Mouse (Mus musculus): ENCODE measurements around the gene Kif6. TPM values are rescaled to one million over a fixed set of nuclear protein-coding genes. Genes with fewer than 3 reads are reported as not detected.

Gene Kif6
- polyA plus RNA-seq, 1 experiment from 2014 or later, result 0.92 TPM

DNA sequence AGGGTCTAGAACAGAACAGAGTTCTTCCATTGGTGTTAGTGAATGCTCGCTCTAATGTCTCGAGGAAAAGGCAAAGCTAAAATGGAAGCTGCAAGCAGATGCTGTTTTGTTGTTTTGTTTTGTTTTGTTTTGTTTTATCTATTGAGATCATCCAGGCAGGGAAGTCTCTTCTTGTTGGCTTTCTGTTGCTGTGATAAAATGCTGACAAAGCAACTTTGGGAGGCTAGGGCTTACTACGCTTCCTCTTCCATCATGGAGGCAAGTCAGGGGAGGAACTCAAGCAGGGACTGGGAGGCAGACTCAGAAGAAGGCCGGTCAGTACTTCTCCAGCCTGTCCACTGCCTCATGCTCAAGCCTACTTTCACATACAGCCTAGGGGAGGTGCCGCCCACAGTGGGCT, 31.3 kb downstream of the Kif6 start:
- Histone ChIP-seq H3K4me1 (replicated peaks; ENCODE audit: control insufficient read depth, insufficient read depth, low read length) (no peaks in the 10 kb centered on the region), H3K36me3 (ENCODE audit: control insufficient read depth, insufficient read depth, low read length) (no peaks in the 10 kb centered on the region), H3K27ac (ENCODE audit: low read depth, low read length) (no peak overlapping the region), H3K9me3 (ENCODE audit: control insufficient read depth, low read length) (no peaks in the 10 kb centered on the region; the same call in 1 of the 2 replicates), H3K27me3 (replicated peaks; ENCODE audit: control insufficient read depth, insufficient read depth, low read length) (no peaks in the 10 kb centered on the region), H3K4me3 (ENCODE audit: low read depth, low read length) (no peak overlapping the region), H3K9ac (ENCODE audit: low read depth, low read length) (no peak overlapping the region), H3K4me2 (no peak overlapping the region)
- WGBS, result 93% methylated on average over 5 of the region's 5 CpGs
- ATAC-seq (replicated peaks; ENCODE audit: low FRiP score), result no peak
- no peak for DNase-seq (ENCODE audit: low spot score)

DNA sequence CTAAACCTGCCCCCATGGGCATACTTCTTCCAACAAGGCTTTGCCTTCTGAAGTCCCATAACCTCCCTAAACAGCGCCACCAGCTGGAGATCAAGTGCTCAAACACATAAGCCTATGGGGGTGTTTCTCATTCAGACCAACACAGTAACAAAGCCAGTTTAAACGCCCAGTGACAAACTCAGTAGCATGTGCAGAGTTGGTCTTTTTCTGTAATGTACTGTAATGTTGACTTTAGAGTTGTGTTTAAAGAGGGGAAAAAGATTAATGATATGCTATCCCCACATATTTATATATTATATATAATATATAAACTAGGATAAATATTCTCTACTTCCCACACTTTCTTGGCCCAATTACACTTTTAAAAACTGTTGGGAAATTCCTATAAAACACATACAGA, 34.0 kb downstream of the Kif6 start:
- WGBS, result 68% methylated on average over 2 of the region's 2 CpGs
- no peak for ATAC-seq (replicated peaks; ENCODE audit: low FRiP score)
- no peak overlapping the region for H3K4me2 ChIP-seq
- no peaks in the 10 kb centered on the region for H3K4me1 ChIP-seq (replicated peaks; ENCODE audit: control insufficient read depth, insufficient read depth, low read length)
- no peak overlapping the region for H3K4me3 ChIP-seq (ENCODE audit: low read depth, low read length)
- H3K27ac ChIP-seq (ENCODE audit: low read depth, low read length), result no peak overlapping the region
- no peak overlapping the region for H3K9ac ChIP-seq (ENCODE audit: low read depth, low read length)
- H3K36me3 ChIP-seq (ENCODE audit: control insufficient read depth, insufficient read depth, low read length), result no peaks in the 10 kb centered on the region
- no peaks in the 10 kb centered on the region; the same call in 1 of the 2 replicates for H3K9me3 ChIP-seq (ENCODE audit: control insufficient read depth, low read length)
- DNase-seq (ENCODE audit: low spot score), result no peak
- no peaks in the 10 kb centered on the region for H3K27me3 ChIP-seq (replicated peaks; ENCODE audit: control insufficient read depth, insufficient read depth, low read length)

DNA sequence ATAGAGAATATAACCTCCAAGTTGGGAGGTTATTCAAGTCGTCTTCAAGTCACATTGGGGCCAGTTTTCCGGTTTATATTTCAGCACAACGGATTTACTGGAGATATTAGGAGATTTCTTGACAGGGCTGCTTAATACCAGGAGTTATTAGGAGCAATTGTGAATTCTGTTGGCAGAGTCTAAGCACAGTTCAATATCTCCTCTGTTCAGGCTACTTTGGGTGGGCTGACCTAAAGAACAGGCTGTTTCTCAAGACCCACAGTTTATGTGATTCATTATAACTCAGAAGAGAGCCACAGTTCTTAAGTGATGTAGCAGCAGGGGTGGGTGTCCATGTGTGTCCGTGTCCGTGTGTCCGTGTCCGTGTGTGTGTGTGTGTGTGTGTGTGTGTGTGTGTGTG, 34.5 kb downstream of the Kif6 start:
- H3K9me3 ChIP-seq (ENCODE audit: control insufficient read depth, low read length), result no peaks in the 10 kb centered on the region; the same call in 1 of the 2 replicates
- ATAC-seq (replicated peaks; ENCODE audit: low FRiP score) (no peak), DNase-seq (ENCODE audit: low spot score) (no peak)
- no peaks in the 10 kb centered on the region for H3K36me3 ChIP-seq (ENCODE audit: control insufficient read depth, insufficient read depth, low read length)
- H3K4me1 ChIP-seq (replicated peaks; ENCODE audit: control insufficient read depth, insufficient read depth, low read length), result no peaks in the 10 kb centered on the region
- H3K4me2 ChIP-seq, result no peak overlapping the region
- no peak overlapping the region for H3K9ac ChIP-seq (ENCODE audit: low read depth, low read length)
- H3K27ac ChIP-seq (ENCODE audit: low read depth, low read length), result no peak overlapping the region
- WGBS, result 75% methylated on average over 7 of the region's 7 CpGs
- no peaks in the 10 kb centered on the region for H3K27me3 ChIP-seq (replicated peaks; ENCODE audit: control insufficient read depth, insufficient read depth, low read length)
- H3K4me3 ChIP-seq (ENCODE audit: low read depth, low read length), result no peak overlapping the region

DNA sequence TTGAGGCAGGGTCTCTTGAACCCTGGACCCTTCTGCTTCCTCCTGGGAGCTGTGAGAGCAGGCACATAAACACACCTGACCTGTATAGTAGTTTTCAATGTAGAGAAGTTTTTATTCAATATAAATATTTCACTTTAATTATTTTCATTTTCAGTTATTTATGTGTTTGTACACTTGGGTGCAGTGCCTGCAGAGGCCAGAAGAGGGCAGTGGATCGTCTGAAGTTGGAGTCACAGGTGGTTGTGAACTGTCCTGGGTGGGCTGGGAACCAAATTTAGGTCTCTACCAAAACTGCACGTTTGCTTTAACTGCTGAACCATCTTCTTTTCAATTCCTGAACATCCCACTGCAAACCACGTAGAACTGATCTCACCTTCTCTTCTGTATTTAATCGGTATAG, 35.4 kb downstream of the Kif6 start:
- Histone ChIP-seq H3K9ac (ENCODE audit: low read depth, low read length) (no peak overlapping the region), H3K27ac (ENCODE audit: low read depth, low read length) (no peak overlapping the region), H3K4me1 (replicated peaks; ENCODE audit: control insufficient read depth, insufficient read depth, low read length) (no peaks in the 10 kb centered on the region), H3K9me3 (ENCODE audit: control insufficient read depth, low read length) (no peaks in the 10 kb centered on the region; the same call in 1 of the 2 replicates), H3K4me3 (ENCODE audit: low read depth, low read length) (no peak overlapping the region), H3K4me2 (no peak overlapping the region), H3K36me3 (ENCODE audit: control insufficient read depth, insufficient read depth, low read length) (no peaks in the 10 kb centered on the region), H3K27me3 (replicated peaks; ENCODE audit: control insufficient read depth, insufficient read depth, low read length) (no peaks in the 10 kb centered on the region)
- no peak for DNase-seq (ENCODE audit: low spot score)
- WGBS, result 64% methylated on average over 4 of the region's 4 CpGs
- ATAC-seq (replicated peaks; ENCODE audit: low FRiP score), result no peak

DNA sequence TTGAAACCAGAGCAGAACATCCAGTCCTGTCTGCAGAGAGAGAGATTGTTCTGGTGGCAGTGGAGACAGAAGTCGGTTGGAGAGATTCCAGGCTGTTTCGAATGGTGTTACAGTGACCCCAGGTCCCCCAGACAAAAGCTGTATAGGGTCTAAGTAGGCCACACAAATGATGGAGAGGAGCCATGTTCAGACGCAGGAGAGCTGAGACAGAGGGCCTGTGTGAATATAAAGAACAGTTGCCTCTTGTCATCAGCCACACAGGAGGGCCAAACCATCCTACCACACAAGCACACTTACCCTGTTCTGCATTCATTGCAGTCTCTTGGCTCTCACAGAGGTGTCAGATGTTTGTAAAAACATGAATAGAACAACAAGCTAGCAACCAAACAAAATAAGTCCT, 37.4 kb downstream of the Kif6 start:
- DNase-seq (ENCODE audit: low spot score) (no peak), ATAC-seq (replicated peaks; ENCODE audit: low FRiP score) (no peak)
- no peaks in the 10 kb centered on the region for H3K36me3 ChIP-seq (ENCODE audit: control insufficient read depth, insufficient read depth, low read length)

DNA sequence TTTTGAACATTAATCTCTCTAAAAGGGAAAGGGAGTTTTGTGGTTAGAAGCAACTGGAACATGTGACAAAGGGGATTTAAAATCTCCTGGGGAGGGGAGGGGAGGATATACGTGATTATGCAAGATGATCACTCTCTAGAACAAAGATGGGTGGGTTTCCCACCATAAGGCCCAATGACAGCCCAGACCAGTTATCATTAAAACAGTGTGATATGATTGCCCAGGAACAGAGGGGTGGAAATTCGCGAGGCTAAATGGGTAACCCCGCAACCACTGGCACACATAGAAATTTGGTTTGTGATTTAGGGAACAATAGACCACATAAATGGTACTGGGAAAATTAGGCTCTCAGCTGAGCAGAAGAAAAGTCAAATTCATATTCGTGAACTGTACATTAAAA, 37.9 kb downstream of the Kif6 start:
- DNase-seq (ENCODE audit: low spot score) (no peak), ATAC-seq (replicated peaks; ENCODE audit: low FRiP score) (no peak)
- Histone ChIP-seq H3K9me3 (ENCODE audit: control insufficient read depth, low read length) (no peaks in the 10 kb centered on the region; the same call in 1 of the 2 replicates), H3K4me3 (ENCODE audit: low read depth, low read length) (no peak overlapping the region), H3K9ac (ENCODE audit: low read depth, low read length) (no peak overlapping the region), H3K36me3 (ENCODE audit: control insufficient read depth, insufficient read depth, low read length) (no peaks in the 10 kb centered on the region), H3K4me2 (no peak overlapping the region), H3K27ac (ENCODE audit: low read depth, low read length) (no peak overlapping the region), H3K4me1 (replicated peaks; ENCODE audit: control insufficient read depth, insufficient read depth, low read length) (no peaks in the 10 kb centered on the region), H3K27me3 (replicated peaks; ENCODE audit: control insufficient read depth, insufficient read depth, low read length) (no peaks in the 10 kb centered on the region)
- 74% methylated on average over 5 of the region's 5 CpGs for WGBS

More for the DNA sequence above, 37.4 kb downstream of the Kif6 start:
- Histone ChIP-seq H3K4me3 (ENCODE audit: low read depth, low read length) (no peak overlapping the region), H3K27me3 (replicated peaks; ENCODE audit: control insufficient read depth, insufficient read depth, low read length) (no peaks in the 10 kb centered on the region), H3K27ac (ENCODE audit: low read depth, low read length) (no peak overlapping the region), H3K4me1 (replicated peaks; ENCODE audit: control insufficient read depth, insufficient read depth, low read length) (no peaks in the 10 kb centered on the region), H3K4me2 (no peak overlapping the region), H3K9ac (ENCODE audit: low read depth, low read length) (no peak overlapping the region), H3K9me3 (ENCODE audit: control insufficient read depth, low read length) (no peaks in the 10 kb centered on the region; the same call in 1 of the 2 replicates)
- WGBS, result 69% methylated on average over 3 of the region's 3 CpGs

DNA sequence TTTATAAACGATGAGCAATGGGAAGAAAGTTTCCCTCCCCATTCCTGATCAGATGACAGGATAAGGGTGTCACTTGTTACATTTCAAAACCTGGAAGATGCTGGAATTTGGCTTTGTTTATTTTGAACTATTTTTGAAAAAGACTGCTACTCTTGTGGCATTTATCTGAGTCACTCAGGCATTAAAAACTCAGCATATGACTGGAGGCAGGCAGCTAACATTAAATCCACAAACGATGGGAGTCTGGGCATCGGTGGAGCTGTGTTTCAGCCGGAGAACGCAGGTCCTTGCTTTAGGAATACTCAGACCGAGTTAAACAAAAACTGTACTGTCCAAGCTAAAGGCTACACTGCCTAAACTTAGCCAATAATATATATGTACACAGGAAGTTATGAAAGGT, 46.7 kb downstream of the Kif6 start:
- H3K4me2 ChIP-seq, result no peak overlapping the region
- no peaks in the 10 kb centered on the region for H3K4me1 ChIP-seq (replicated peaks; ENCODE audit: control insufficient read depth, insufficient read depth, low read length)
- DNase-seq (ENCODE audit: low spot score) (no peak), ATAC-seq (replicated peaks; ENCODE audit: low FRiP score) (no peak)
- 74% methylated on average over 6 of the region's 6 CpGs for WGBS
- H3K27me3 ChIP-seq (replicated peaks; ENCODE audit: control insufficient read depth, insufficient read depth, low read length), result no peaks in the 10 kb centered on the region
- no peak overlapping the region for H3K4me3 ChIP-seq (ENCODE audit: low read depth, low read length)
- H3K9me3 ChIP-seq (ENCODE audit: control insufficient read depth, low read length), result no peaks in the 10 kb centered on the region
- H3K27ac ChIP-seq (ENCODE audit: low read depth, low read length), result no peak overlapping the region
- H3K36me3 ChIP-seq (ENCODE audit: control insufficient read depth, insufficient read depth, low read length), result no peaks in the 10 kb centered on the region
- no peak overlapping the region for H3K9ac ChIP-seq (ENCODE audit: low read depth, low read length)

DNA sequence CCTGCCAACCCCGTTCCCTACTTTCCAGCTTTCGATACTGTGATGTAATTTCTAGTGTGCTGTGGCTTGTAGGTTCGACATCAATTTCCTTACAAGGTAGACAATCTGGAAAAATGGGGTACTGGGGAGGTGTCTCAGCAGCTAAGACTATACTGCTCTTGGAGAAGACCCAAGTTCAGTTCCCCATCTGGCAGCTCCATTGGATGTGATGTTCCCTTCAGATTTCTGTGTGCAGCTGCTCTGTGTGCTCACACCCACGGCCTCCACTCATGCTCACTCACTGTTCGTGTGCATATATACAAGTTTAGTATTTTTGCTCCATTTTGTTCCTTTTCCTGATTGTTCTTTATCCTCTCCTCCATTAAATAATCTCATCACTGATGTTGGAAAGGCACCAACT, 51.8 kb downstream of the Kif6 start:
- Histone ChIP-seq H3K9me3 (ENCODE audit: control insufficient read depth, low read length) (no peaks in the 10 kb centered on the region), H3K9ac (ENCODE audit: low read depth, low read length) (no peak overlapping the region), H3K4me2 (no peak overlapping the region), H3K27me3 (replicated peaks; ENCODE audit: control insufficient read depth, insufficient read depth, low read length) (no peaks in the 10 kb centered on the region), H3K4me1 (replicated peaks; ENCODE audit: control insufficient read depth, insufficient read depth, low read length) (no peaks in the 10 kb centered on the region), H3K27ac (ENCODE audit: low read depth, low read length) (no peak overlapping the region), H3K36me3 (ENCODE audit: control insufficient read depth, insufficient read depth, low read length) (no peaks in the 10 kb centered on the region), H3K4me3 (ENCODE audit: low read depth, low read length) (no peak overlapping the region)
- DNase-seq (ENCODE audit: low spot score) (no peak), ATAC-seq (replicated peaks; ENCODE audit: low FRiP score) (no peak)
- WGBS, result 82% methylated on average over 5 of the region's 5 CpGs

DNA sequence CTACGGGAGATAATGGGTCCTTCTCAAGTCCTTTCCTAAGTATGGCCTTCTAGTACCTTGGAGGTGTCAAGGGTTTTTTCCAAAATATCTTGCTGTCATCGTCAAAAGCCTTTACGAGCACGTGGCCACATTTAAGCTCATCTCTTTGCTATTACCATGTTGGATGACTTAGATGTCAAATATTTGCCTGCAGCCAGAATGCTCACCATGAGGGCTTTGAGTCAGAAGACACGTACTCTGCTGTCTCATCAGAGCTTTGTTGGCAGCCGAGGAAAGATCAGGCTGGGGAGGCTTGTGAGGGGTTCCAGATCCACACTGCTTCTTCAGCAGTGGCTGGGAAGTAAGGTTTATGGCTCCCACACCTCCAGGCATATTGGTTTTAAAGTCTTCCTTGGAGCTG, 53.4 kb downstream of the Kif6 start:
- H3K36me3 ChIP-seq (ENCODE audit: control insufficient read depth, insufficient read depth, low read length), result no peaks in the 10 kb centered on the region
- no peak overlapping the region for H3K4me3 ChIP-seq (ENCODE audit: low read depth, low read length)
- H3K9ac ChIP-seq (ENCODE audit: low read depth, low read length), result no peak overlapping the region
- no peaks in the 10 kb centered on the region for H3K4me1 ChIP-seq (replicated peaks; ENCODE audit: control insufficient read depth, insufficient read depth, low read length)
- no peak for ATAC-seq (replicated peaks; ENCODE audit: low FRiP score)
- WGBS, result 81% methylated on average over 6 of the region's 6 CpGs
- H3K4me2 ChIP-seq, result no peak overlapping the region
- no peaks in the 10 kb centered on the region for H3K27me3 ChIP-seq (replicated peaks; ENCODE audit: control insufficient read depth, insufficient read depth, low read length)
- H3K27ac ChIP-seq (ENCODE audit: low read depth, low read length), result no peak overlapping the region
- DNase-seq (ENCODE audit: low spot score), result no peak
- no peaks in the 10 kb centered on the region for H3K9me3 ChIP-seq (ENCODE audit: control insufficient read depth, low read length)

All from liver, embryonic 11.5 days (tissue).